Mouse (Mus musculus) embryonic facial prominence, embryonic 11.5 days (tissue): ENCODE results near the gene Katnbl1. TPM values are rescaled to one million over a fixed set of nuclear protein-coding genes. Genes with fewer than 3 reads are reported as not detected.
"Not testable (repeated sequence)": the region's sequence is repeated elsewhere in the genome, so short reads cannot be mapped to it uniquely, and the experiment has no call there.

ENCODE experiments used
- ATAC-seq: fragments of 200-750 bp; cut with Nextera tagmentation; replicated peaks from 2 replicates; pipeline ENCODE4 v1.8.0; 2017; ENCODE audit warnings: low read depth; ENCODE audit not compliant: insufficient number of reproducible peaks, low FRiP score, low TSS enrichment
- DNase-seq: peaks from one replicate; pipeline ENCODE4 v3.0.0-alpha.2; 2015; ENCODE audit warnings: low spot score
- H3K27ac ChIP-seq: fragments of 300-500 bp; sonication (generic); replicated peaks from 2 replicates; pipeline ENCODE4 v1.5.1; 2014; ENCODE audit warnings: mild to moderate bottlenecking, low read depth, low read length, control low read depth
- H3K27me3 ChIP-seq: fragments of 300-500 bp; sonication (generic); 2 replicates; pipeline ENCODE4 v1.6.1; 2014; ENCODE audit warnings: mild to moderate bottlenecking, low read length, moderate library complexity, mixed read lengths; ENCODE audit not compliant: control insufficient read depth, insufficient read depth
- H3K36me3 ChIP-seq: fragments of 300-500 bp; sonication (generic); replicated peaks from 2 replicates; pipeline ENCODE4 v1.6.1; 2014; ENCODE audit warnings: low read depth, mild to moderate bottlenecking, low read length, moderate library complexity, mixed read lengths; ENCODE audit not compliant: control insufficient read depth, insufficient read depth
- H3K4me1 ChIP-seq: fragments of 300-500 bp; sonication (generic); 2 replicates; pipeline ENCODE4 v1.6.1; 2014; ENCODE audit warnings: low read length, mixed read lengths; ENCODE audit not compliant: control insufficient read depth, insufficient read depth
- H3K4me2 ChIP-seq: fragments of 300-500 bp; sonication (generic); 2 replicates; pipeline ENCODE4 v1.6.1; 2014; ENCODE audit warnings: low read depth, mild to moderate bottlenecking, control low read depth, low read length, moderate library complexity
- H3K4me3 ChIP-seq: fragments of 300-500 bp; sonication (generic); 2 replicates; pipeline ENCODE4 v1.5.1; 2014; ENCODE audit warnings: low read depth, low read length, control low read depth
- H3K9ac ChIP-seq: fragments of 300-500 bp; sonication (generic); replicated peaks from 2 replicates; pipeline ENCODE4 v1.6.1; 2014; ENCODE audit warnings: mild to moderate bottlenecking, control low read depth, low read length
- H3K9me3 ChIP-seq: fragments of 300-500 bp; sonication (generic); replicated peaks from 2 replicates; pipeline ENCODE4 v1.6.1; 2016; ENCODE audit warnings: mild to moderate bottlenecking, low read length, inconsistent platforms, mixed read lengths; ENCODE audit not compliant: control insufficient read depth
- WGBS: fragments of 180-500 bp; shearing (Covaris S2); extraction: QIAGEN DNeasy Blood & Tissue Kit; methylation state at CpG from one replicate; pipeline ENCODE4 v1.1.7; 2014; 5-methylcytosine and 5-hydroxymethylcytosine counted together
- polyA plus RNA-seq: library from polyadenylated mRNA; unstranded; fragments of >200 nt; fragmentation: Nextera tagmentation; extraction: Ambion mirVana; gene quantifications from 2 replicates; pipeline ENCODE4 v1.2.1, GENCODE M21; 2014

The Katnbl1 gene
- polyA plus RNA-seq, 1 experiment from 2014 or later, result 63.3 TPM

DNA sequence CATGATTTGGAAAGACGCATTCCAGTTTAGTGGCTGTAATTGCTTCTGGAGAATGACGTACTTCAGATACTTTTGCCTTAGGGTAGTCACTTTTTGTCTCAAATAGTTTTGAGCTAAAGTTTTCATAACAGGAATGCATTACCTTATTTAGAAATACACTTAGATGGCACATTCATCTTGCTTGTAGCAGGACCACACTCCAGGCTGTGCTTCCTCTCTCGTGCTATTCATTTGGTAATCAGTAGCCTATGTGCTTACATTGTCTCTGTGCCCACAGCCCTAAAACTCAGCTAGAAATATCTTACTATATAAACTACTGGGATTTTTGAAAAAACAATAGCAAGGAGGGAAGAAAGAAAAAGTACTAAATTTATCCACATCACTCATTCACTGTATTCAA is 28.0 kb downstream of the Katnbl1 start:
- no peak for DNase-seq
- no peak for ATAC-seq
- no peak overlapping the region for H3K4me2 ChIP-seq
- H3K36me3 ChIP-seq, result peaks cover 3% of the 10 kb centered on the region; the same call in 1 of the 2 replicates
- no peak overlapping the region for H3K4me3 ChIP-seq
- H3K4me1 ChIP-seq, result no peaks in the 10 kb centered on the region
- no peaks in the 10 kb centered on the region for H3K27me3 ChIP-seq
- 91% methylated on average over 3 of the region's 3 CpGs for WGBS
- no peak overlapping the region for H3K27ac ChIP-seq
- no peak overlapping the region for H3K9ac ChIP-seq
- no peaks in the 10 kb centered on the region for H3K9me3 ChIP-seq

GRCm38 (mm10) chr2:112425308-112425707 is 46.3 kb downstream of the Katnbl1 start:
- no peaks in the 10 kb centered on the region for H3K4me1 ChIP-seq
- no peaks in the 10 kb centered on the region for H3K9me3 ChIP-seq
- WGBS, result 78% methylated on average over 3 of the region's 3 CpGs
- no peak overlapping the region for H3K4me3 ChIP-seq
- H3K27ac ChIP-seq, result no peak overlapping the region
- H3K36me3 ChIP-seq, result no peaks in the 10 kb centered on the region
- DNase-seq, result no peak
- no peak overlapping the region for H3K4me2 ChIP-seq
- no peak overlapping the region for H3K9ac ChIP-seq
- ATAC-seq, result no peak
- H3K27me3 ChIP-seq, result no peaks in the 10 kb centered on the region

GRCm38 (mm10) chr2:112428534-112428933 is 49.5 kb downstream of the Katnbl1 start:
- not testable (repeated sequence) for ATAC-seq, DNase-seq
- WGBS, result 86% methylated on average over 3 of the region's 3 CpGs

GRCm38 (mm10) chr2:112429665-112430064 is 50.7 kb downstream of the Katnbl1 start:
- H3K9ac ChIP-seq, result no peak overlapping the region
- no peak for ATAC-seq

More at GRCm38 (mm10) chr2:112428534-112428933, 49.5 kb downstream of the Katnbl1 start:
- H3K4me1 ChIP-seq, H3K27ac ChIP-seq, H3K27me3 ChIP-seq, H3K36me3 ChIP-seq, H3K4me2 ChIP-seq, H3K4me3 ChIP-seq, H3K9me3 ChIP-seq, H3K9ac ChIP-seq: not testable (repeated sequence)

DNA sequence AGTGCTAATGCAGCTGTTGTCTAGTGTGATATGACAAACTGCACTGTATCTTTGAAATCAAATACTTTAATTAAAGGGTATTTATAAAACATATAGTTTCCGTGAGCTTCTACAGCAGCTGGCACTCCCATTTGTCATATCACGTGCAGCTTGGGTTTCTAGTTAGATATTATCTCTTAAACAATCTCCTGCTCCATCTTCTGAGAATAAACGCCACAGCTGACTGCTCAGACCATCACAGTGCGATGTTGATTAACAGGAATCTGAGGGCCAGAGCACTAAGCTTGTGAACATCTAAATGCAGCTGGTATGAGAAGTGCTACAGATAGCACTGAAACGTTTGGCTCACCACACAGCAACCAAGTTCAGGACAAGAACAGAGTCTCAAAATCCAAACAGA is 51.4 kb downstream of the Katnbl1 start:
- H3K4me1 ChIP-seq, result no peaks in the 10 kb centered on the region

More at GRCm38 (mm10) chr2:112429665-112430064, 50.7 kb downstream of the Katnbl1 start:
- no peaks in the 10 kb centered on the region for H3K36me3 ChIP-seq
- no peak overlapping the region for H3K4me3 ChIP-seq
- H3K9me3 ChIP-seq, result no peaks in the 10 kb centered on the region
- no peak overlapping the region for H3K27ac ChIP-seq
- no peaks in the 10 kb centered on the region for H3K27me3 ChIP-seq
- H3K4me1 ChIP-seq, result no peaks in the 10 kb centered on the region
- H3K4me2 ChIP-seq, result no peak overlapping the region
- WGBS, result 88% methylated on average over 4 of the region's 4 CpGs
- DNase-seq, result no peak

GRCm38 (mm10) chr2:112432523-112432922 is 53.5 kb downstream of the Katnbl1 start:
- WGBS, result 90% methylated on average over 2 of the region's 2 CpGs
- no peak overlapping the region for H3K27ac ChIP-seq
- no peaks in the 10 kb centered on the region for H3K36me3 ChIP-seq
- H3K4me3 ChIP-seq, result no peak overlapping the region
- no peak for ATAC-seq
- no peaks in the 10 kb centered on the region for H3K4me1 ChIP-seq
- H3K4me2 ChIP-seq, result no peak overlapping the region
- no peak overlapping the region for H3K9ac ChIP-seq
- H3K27me3 ChIP-seq, result no peaks in the 10 kb centered on the region
- no peak for DNase-seq
- no peaks in the 10 kb centered on the region for H3K9me3 ChIP-seq

More for the DNA sequence above, 51.4 kb downstream of the Katnbl1 start:
- DNase-seq, result no peak
- ATAC-seq, result no peak
- no peaks in the 10 kb centered on the region for H3K27me3 ChIP-seq
- no peak overlapping the region for H3K4me3 ChIP-seq
- WGBS, result 67% methylated on average over 5 of the region's 5 CpGs
- no peak overlapping the region for H3K27ac ChIP-seq
- no peaks in the 10 kb centered on the region for H3K36me3 ChIP-seq
- H3K9me3 ChIP-seq, result no peaks in the 10 kb centered on the region
- no peak overlapping the region for H3K9ac ChIP-seq
- H3K4me2 ChIP-seq, result no peak overlapping the region

GRCm38 (mm10) chr2:112433359-112433758 is 54.3 kb downstream of the Katnbl1 start:
- Histone ChIP-seq H3K9me3 (no peaks in the 10 kb centered on the region), H3K36me3 (no peaks in the 10 kb centered on the region), H3K4me2 (no peak overlapping the region), H3K27me3 (no peaks in the 10 kb centered on the region), H3K4me3 (no peak overlapping the region), H3K9ac (no peak overlapping the region), H3K4me1 (no peaks in the 10 kb centered on the region), H3K27ac (no peak overlapping the region)
- ATAC-seq, result no peak
- DNase-seq, result no peak
- WGBS, result 70% methylated on average over 2 of the region's 2 CpGs

DNA sequence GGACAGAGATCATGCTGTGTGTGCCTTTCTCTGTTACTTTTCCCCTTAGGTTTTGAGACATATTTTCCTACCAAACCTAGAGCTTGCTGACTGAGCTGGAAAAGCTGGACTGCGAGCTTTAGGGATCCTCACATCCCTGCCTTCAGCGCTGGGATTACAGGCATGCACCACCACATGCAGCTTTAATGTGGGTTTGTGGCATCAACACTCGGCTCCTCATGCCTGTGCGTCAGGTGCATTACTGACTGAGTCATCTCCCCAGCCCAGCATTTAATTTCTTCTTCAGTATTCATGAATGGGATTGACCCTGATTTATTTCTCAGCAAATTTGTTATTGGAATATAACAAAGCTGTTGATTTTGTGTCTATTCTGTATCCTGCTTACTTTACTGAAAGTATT is 57.3 kb downstream of the Katnbl1 start:
- DNase-seq (no peak), ATAC-seq (no peak)
- 76% methylated on average over 4 of the region's 4 CpGs for WGBS
- Histone ChIP-seq H3K27ac (no peak overlapping the region), H3K36me3 (no peaks in the 10 kb centered on the region), H3K9ac (no peak overlapping the region), H3K4me2 (no peak overlapping the region), H3K4me3 (no peak overlapping the region), H3K9me3 (no peaks in the 10 kb centered on the region), H3K4me1 (no peaks in the 10 kb centered on the region), H3K27me3 (no peaks in the 10 kb centered on the region)
